Mouse (Mus musculus): ENCODE data around the gene Tmtc4. TPM values are rescaled to one million over a fixed set of nuclear protein-coding genes. Genes with fewer than 3 reads are reported as not detected.
A peak's percentile ranks its signal among the peaks of the same experiment; 100 is the strongest.

Gene Tmtc4
- polyA plus RNA-seq, 1 experiment: 4.0 TPM

GRCm38 (mm10) chr14:122990521-122991052, 6.8 kb upstream of the Tmtc4 start:
- TF ChIP-seq POLR2A (IDR thresholded peaks at IDR 0.05; ENCODE audit: low read depth, low read length) (no peak), CTCF (IDR thresholded peaks at IDR 0.05; ENCODE audit: extremely low read depth, insufficient read depth, insufficient read length, insufficient replicate concordance) (no peak)
- WGBS: 84% methylated on average over 4 of the region's 4 CpGs
- H3K4me3 ChIP-seq (ENCODE audit: extremely low read depth, insufficient read depth, insufficient read length): no peak overlapping the region

GRCm38 (mm10) chr14:122986404-122986803, 2.6 kb upstream of the Tmtc4 start:
- Histone ChIP-seq H3K4me1 (ENCODE audit: control insufficient read depth, insufficient read depth, insufficient read length) (peaks cover 8% of the 10 kb centered on the region), H3K27ac (ENCODE audit: insufficient read depth, low read length) (0 out of 2 replicates have a peak overlapping the region, but pooled peaks have one; percentile 5), H3K27me3 (ENCODE audit: control insufficient read depth, insufficient read depth, low read length) (no peaks in the 10 kb centered on the region), H3K4me3 (ENCODE audit: extremely low read depth, insufficient read depth, insufficient read length) (no peak overlapping the region), H3K36me3 (ENCODE audit: control insufficient read depth, insufficient read depth, low read length) (no peaks in the 10 kb centered on the region)
- DNase-seq (ENCODE audit: low read depth in 1 of 2, low spot score in 2 of 2): peak in 1 of 2 experiments; percentile 28
- TF ChIP-seq POLR2A (IDR thresholded peaks at IDR 0.05; ENCODE audit: low read depth, low read length) (no peak), CTCF (IDR thresholded peaks at IDR 0.05; ENCODE audit: extremely low read depth, insufficient read depth, insufficient read length, insufficient replicate concordance) (no peak)
- WGBS: 9% methylated on average over 2 of the region's 2 CpGs

More at GRCm38 (mm10) chr14:122990521-122991052, 6.8 kb upstream of the Tmtc4 start:
- no peak for DNase-seq (ENCODE audit: low read depth in 1 of 2, low spot score in 2 of 2)
- peaks cover 4% of the 10 kb centered on the region for H3K4me1 ChIP-seq (ENCODE audit: control insufficient read depth, insufficient read depth, insufficient read length)
- no peaks in the 10 kb centered on the region for H3K36me3 ChIP-seq (ENCODE audit: control insufficient read depth, insufficient read depth, low read length)
- H3K27me3 ChIP-seq (ENCODE audit: control insufficient read depth, insufficient read depth, low read length): no peaks in the 10 kb centered on the region
- H3K27ac ChIP-seq (ENCODE audit: insufficient read depth, low read length): no peak overlapping the region

- Histone ChIP-seq H3K4me3 (ENCODE audit: extremely low read depth, insufficient read depth, insufficient read length) (peak overlapping the region; percentile 70), H3K27ac (ENCODE audit: insufficient read depth, low read length) (peak overlapping the region; percentile 48; the same call in 1 of the 2 replicates), H3K36me3 (ENCODE audit: control insufficient read depth, insufficient read depth, low read length) (no peaks in the 10 kb centered on the region), H3K27me3 (ENCODE audit: control insufficient read depth, insufficient read depth, low read length) (no peaks in the 10 kb centered on the region), H3K4me1 (ENCODE audit: control insufficient read depth, insufficient read depth, insufficient read length) (peaks cover 8% of the 10 kb centered on the region)
- WGBS: under 1% methylated on average over 62 of the region's 63 CpGs
- DNase-seq (ENCODE audit: low read depth in 1 of 2, low spot score in 2 of 2): peak; percentile 49 to 70
- TF ChIP-seq POLR2A (IDR thresholded peaks at IDR 0.05; ENCODE audit: low read depth, low read length) (no peak), CTCF (IDR thresholded peaks at IDR 0.05; ENCODE audit: extremely low read depth, insufficient read depth, insufficient read length, insufficient replicate concordance) (no peak)
These were observed 1.1 kb downstream of the Tmtc4 start for GRCm38 (mm10) chr14:122982571-122983225.

- no peaks in the 10 kb centered on the region for H3K27me3 ChIP-seq (ENCODE audit: control insufficient read depth, insufficient read depth, low read length)
These were observed 1.9 kb downstream of the Tmtc4 start for GRCm38 (mm10) chr14:122981831-122982485.

GRCm38 (mm10) chr14:122978871-122979270, 5.0 kb downstream of the Tmtc4 start:
- H3K4me1 ChIP-seq (ENCODE audit: control insufficient read depth, insufficient read depth, insufficient read length): peaks cover 4% of the 10 kb centered on the region; the same call in 1 of the 2 replicates

More at GRCm38 (mm10) chr14:122981831-122982485, 1.9 kb downstream of the Tmtc4 start:
- no peaks in the 10 kb centered on the region for H3K36me3 ChIP-seq (ENCODE audit: control insufficient read depth, insufficient read depth, low read length)
- TF ChIP-seq CTCF (IDR thresholded peaks at IDR 0.05; ENCODE audit: extremely low read depth, insufficient read depth, insufficient read length, insufficient replicate concordance) (no peak), POLR2A (IDR thresholded peaks at IDR 0.05; ENCODE audit: low read depth, low read length) (no peak)
- 73% methylated on average over 8 of the region's 8 CpGs for WGBS
- peaks cover 8% of the 10 kb centered on the region for H3K4me1 ChIP-seq (ENCODE audit: control insufficient read depth, insufficient read depth, insufficient read length)
- no peak for DNase-seq (ENCODE audit: low read depth in 1 of 2, low spot score in 2 of 2)
- H3K4me3 ChIP-seq (ENCODE audit: extremely low read depth, insufficient read depth, insufficient read length): no peak overlapping the region
- H3K27ac ChIP-seq (ENCODE audit: insufficient read depth, low read length): no peak overlapping the region

GRCm38 (mm10) chr14:122977797-122978140, 6.1 kb downstream of the Tmtc4 start:
- Histone ChIP-seq H3K27ac (ENCODE audit: insufficient read depth, low read length) (no peak overlapping the region), H3K36me3 (ENCODE audit: control insufficient read depth, insufficient read depth, low read length) (no peaks in the 10 kb centered on the region), H3K4me1 (ENCODE audit: control insufficient read depth, insufficient read depth, insufficient read length) (peaks cover 4% of the 10 kb centered on the region; the same call in 1 of the 2 replicates), H3K27me3 (ENCODE audit: control insufficient read depth, insufficient read depth, low read length) (no peaks in the 10 kb centered on the region), H3K4me3 (ENCODE audit: extremely low read depth, insufficient read depth, insufficient read length) (no peak overlapping the region)
- TF ChIP-seq CTCF (IDR thresholded peaks at IDR 0.05; ENCODE audit: extremely low read depth, insufficient read depth, insufficient read length, insufficient replicate concordance) (no peak), POLR2A (IDR thresholded peaks at IDR 0.05; ENCODE audit: low read depth, low read length) (no peak)
- DNase-seq (ENCODE audit: low read depth in 1 of 2, low spot score in 2 of 2): no peak
- WGBS: 95% methylated on average over 1 of the region's 1 CpGs

More at GRCm38 (mm10) chr14:122978871-122979270, 5.0 kb downstream of the Tmtc4 start:
- no peak for TF ChIP-seq POLR2A (IDR thresholded peaks at IDR 0.05; ENCODE audit: low read depth, low read length)
- TF ChIP-seq CTCF (IDR thresholded peaks at IDR 0.05; ENCODE audit: extremely low read depth, insufficient read depth, insufficient read length, insufficient replicate concordance): no peak
- 83% methylated on average over 3 of the region's 3 CpGs for WGBS
- no peak for DNase-seq (ENCODE audit: low read depth in 1 of 2, low spot score in 2 of 2)
- Histone ChIP-seq H3K27ac (ENCODE audit: insufficient read depth, low read length) (no peak overlapping the region), H3K4me3 (ENCODE audit: extremely low read depth, insufficient read depth, insufficient read length) (no peak overlapping the region), H3K27me3 (ENCODE audit: control insufficient read depth, insufficient read depth, low read length) (no peaks in the 10 kb centered on the region), H3K36me3 (ENCODE audit: control insufficient read depth, insufficient read depth, low read length) (no peaks in the 10 kb centered on the region)
